Mouse (Mus musculus): Measurements from ENCODE around the gene Krt71. TPM values are rescaled to one million over a fixed set of nuclear protein-coding genes. Genes with fewer than 3 reads are reported as not detected.
A peak's percentile ranks its signal among the peaks of the same experiment; 100 is the strongest.

The Krt71 gene
- polyA plus RNA-seq (2015; fragmentation: Nextera tagmentation; extraction: Ambion mirVana) = not detected in 2 replicates

DNA sequence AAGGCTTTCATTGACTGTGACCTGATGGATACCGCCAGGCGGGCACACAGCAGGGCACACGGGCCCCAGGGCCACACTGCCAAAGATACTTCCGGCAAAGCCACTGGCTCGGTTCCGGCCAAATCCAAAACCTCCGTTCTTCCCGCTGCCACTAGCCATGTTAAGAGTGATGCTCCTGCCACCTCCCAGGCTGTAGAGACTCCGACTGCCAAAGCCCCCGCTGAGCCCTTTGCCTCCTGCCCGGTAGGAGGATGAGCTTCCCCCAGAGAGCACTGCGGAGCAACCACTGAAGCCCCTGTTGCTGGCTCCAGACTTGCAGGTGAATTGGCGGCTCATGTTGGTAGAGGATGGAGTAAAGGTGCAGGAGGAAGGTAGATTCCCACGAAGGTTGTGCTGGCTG lies at the start of gene Krt71:
Krt71 (minus strand) TSS at position 399 of the 400 bp plus-strand sequence.
- H3K4me3 ChIP-seq = no peak within 1 kb of the TSS
- H3K4me1 ChIP-seq = no peaks in the 10 kb centered on the region
- peaks cover 35% of the 10 kb centered on the region for H3K27me3 ChIP-seq
- H3K9me3 ChIP-seq = no peaks in the 10 kb centered on the region
- H3K4me2 ChIP-seq (replicated peaks) = no peak within 1 kb of the TSS
- WGBS = 60% methylated on average over 14 of the region's 14 CpGs
- no peaks in the 10 kb centered on the region for H3K36me3 ChIP-seq
- H3K9ac ChIP-seq = no peak within 1 kb of the TSS
- ATAC-seq (ENCODE audit: low FRiP score, low read depth) = no peak
- H3K27ac ChIP-seq = no peak within 1 kb of the TSS

DNA sequence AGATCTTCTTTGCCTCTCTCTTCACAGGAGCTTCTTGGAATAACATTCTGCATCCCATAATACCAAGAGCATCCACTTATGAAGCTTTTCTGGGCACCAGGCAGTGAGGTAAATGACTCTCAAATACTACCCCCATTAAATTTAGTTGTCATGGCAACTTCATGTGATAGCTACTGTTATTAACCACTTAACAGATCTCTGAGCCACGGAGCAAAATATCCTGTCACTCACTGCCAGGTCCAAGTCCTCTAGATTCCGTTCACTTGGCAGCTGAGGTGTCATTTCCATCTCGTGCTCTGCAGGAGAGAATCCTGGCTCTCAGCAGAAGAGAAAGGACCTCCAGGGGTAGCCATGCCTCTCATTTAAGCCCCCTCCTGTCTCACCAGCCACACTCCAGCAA lies 48.0 kb upstream of the Krt71 start:
- no peak overlapping the region for H3K27ac ChIP-seq
- no peak overlapping the region for H3K4me2 ChIP-seq (replicated peaks)
- H3K36me3 ChIP-seq = no peaks in the 10 kb centered on the region
- no peak overlapping the region for H3K9ac ChIP-seq
- no peak overlapping the region for H3K4me3 ChIP-seq
- H3K27me3 ChIP-seq = peaks cover 28% of the 10 kb centered on the region
- H3K4me1 ChIP-seq = 0 out of 2 replicates have a peak, but pooled peaks cover 4% of the 10 kb centered on the region
- no peak for ATAC-seq (ENCODE audit: low FRiP score, low read depth)
- whole genome bisulfite sequencing = 11% methylated on average over 3 of the region's 3 CpGs
- no peaks in the 10 kb centered on the region for H3K9me3 ChIP-seq

DNA sequence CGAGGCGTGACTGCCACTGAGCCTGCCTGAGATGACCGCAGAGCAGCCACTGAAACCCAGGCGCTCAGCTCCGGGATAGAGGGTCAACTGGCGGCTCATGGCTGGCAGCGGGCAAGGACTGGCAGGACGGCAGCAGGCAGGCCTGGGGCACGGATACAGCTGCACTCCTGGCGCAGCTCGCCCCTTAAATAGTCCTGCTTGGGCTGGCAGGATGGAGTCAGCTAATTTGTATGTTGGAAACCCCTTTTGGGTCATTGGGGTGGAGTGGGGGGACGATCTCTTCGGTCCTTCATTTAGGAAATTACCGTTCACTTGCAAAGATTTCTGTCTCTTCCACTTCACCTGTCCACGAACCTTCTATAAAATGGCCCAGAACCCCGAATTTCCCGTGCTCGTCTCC lies 43.5 kb upstream of the Krt71 start, which contains the start of gene Krt72:
Krt72 (minus strand) TSS at position 101 of the 400 bp plus-strand sequence.
- WGBS = 90% methylated on average over 18 of the region's 18 CpGs
- Histone ChIP-seq H3K9me3 (no peaks in the 10 kb centered on the region), H3K9ac (no peak within 1 kb of the TSS), H3K27me3 (peaks cover 18% of the 10 kb centered on the region; the same call in 1 of the 2 replicates), H3K4me3 (no peak within 1 kb of the TSS), H3K36me3 (no peaks in the 10 kb centered on the region), H3K4me1 (0 out of 2 replicates have a peak, but pooled peaks cover 4% of the 10 kb centered on the region), H3K4me2 (replicated peaks) (no peak within 1 kb of the TSS), H3K27ac (no peak within 1 kb of the TSS)
- no peak for ATAC-seq (ENCODE audit: low FRiP score, low read depth)

DNA sequence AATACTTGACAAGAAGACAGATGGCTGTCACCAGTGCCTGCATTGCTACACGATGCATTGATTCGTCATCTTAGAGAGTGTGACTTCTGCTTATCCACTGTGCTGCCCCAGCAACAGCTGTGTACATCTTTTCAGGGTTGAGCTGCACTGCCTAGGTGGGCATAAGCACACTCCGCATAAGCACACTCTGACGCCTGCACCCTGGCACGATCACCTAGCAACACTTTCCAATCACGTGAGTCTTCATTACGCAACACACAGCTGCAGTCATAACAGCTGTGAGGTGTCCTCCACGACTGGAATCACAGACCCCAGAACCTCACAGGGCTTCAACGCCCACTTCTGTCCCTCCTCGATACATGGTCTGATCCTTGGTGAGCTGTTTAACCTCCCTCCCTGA lies 30.5 kb upstream of the Krt71 start:
- H3K27ac ChIP-seq = no peak overlapping the region
- H3K36me3 ChIP-seq = no peaks in the 10 kb centered on the region
- H3K4me1 ChIP-seq = no peaks in the 10 kb centered on the region
- 84% methylated on average over 10 of the region's 10 CpGs for WGBS
- no peak for ATAC-seq (ENCODE audit: low FRiP score, low read depth)
- no peak overlapping the region for H3K4me2 ChIP-seq (replicated peaks)
- H3K9ac ChIP-seq = no peak overlapping the region
- H3K4me3 ChIP-seq = no peak overlapping the region
- 0 out of 2 replicates have a peak, but pooled peaks cover 10% of the 10 kb centered on the region for H3K27me3 ChIP-seq
- H3K9me3 ChIP-seq = no peaks in the 10 kb centered on the region

DNA sequence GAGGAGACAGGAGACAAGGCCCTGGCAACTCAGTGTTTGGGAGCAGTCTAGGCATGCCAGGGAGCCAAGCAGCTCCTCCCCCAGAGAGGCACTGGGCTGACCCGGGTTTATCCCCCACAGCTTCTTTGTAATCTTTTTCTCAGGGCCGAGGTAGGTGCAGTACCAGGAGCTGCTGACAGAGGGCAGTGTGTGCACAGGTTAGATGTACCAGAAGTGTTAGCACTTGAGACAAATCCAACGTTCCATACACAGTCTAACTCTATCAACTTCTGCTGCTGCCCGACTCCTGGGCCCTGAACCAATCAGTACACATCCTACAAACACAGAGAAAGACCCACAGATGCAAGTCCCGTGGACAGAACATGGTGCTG lies 29.8 kb upstream of the Krt71 start:
- Histone ChIP-seq H3K27ac (no peak overlapping the region), H3K4me2 (replicated peaks) (no peak overlapping the region), H3K9ac (no peak overlapping the region), H3K9me3 (no peaks in the 10 kb centered on the region), H3K4me3 (no peak overlapping the region), H3K4me1 (no peaks in the 10 kb centered on the region), H3K36me3 (no peaks in the 10 kb centered on the region), H3K27me3 (0 out of 2 replicates have a peak, but pooled peaks cover 10% of the 10 kb centered on the region)
- WGBS = 6% methylated on average over 5 of the region's 5 CpGs
- peak; percentile 74; the same call in 1 of the 2 replicates for ATAC-seq (ENCODE audit: low FRiP score, low read depth)

DNA sequence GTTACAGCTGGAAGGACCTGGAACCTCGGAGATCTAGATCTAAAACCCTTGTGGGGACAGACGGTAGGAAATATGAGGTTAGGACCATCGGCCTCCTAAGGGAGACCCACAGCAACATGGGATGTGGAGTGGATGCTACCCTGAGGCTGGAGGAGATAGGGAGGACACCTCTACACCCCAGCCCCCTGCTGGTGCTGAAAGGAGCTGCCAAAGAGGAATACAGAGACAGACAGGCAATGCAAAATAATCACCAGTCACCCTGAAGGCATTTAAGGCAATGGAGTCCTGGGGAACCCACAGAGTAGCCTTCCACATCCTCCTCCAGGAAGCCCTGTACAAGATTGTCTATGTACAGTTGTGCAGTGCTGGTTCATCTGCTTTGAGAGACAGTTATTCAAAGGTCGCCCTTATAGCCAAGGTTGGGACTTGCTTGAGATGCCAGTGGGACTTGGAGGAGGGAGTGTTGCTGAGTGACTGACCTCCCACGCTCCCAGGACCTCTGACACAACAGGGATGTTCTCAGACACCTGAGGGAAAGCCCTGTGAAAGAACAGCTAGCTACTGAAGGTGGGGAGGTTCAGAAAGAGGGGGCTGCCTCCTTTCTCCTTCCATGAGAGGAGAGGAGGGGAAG lies 29.3 kb upstream of the Krt71 start:
- H3K36me3 ChIP-seq = no peaks in the 10 kb centered on the region
- H3K9ac ChIP-seq = no peak overlapping the region
- ATAC-seq (ENCODE audit: low FRiP score, low read depth) = no peak
- no peaks in the 10 kb centered on the region for H3K4me1 ChIP-seq
- H3K9me3 ChIP-seq = no peaks in the 10 kb centered on the region
- WGBS = 63% methylated on average over 5 of the region's 5 CpGs
- no peak overlapping the region for H3K27ac ChIP-seq
- H3K4me3 ChIP-seq = no peak overlapping the region
- H3K4me2 ChIP-seq (replicated peaks) = no peak overlapping the region
- 0 out of 2 replicates have a peak, but pooled peaks cover 10% of the 10 kb centered on the region for H3K27me3 ChIP-seq

DNA sequence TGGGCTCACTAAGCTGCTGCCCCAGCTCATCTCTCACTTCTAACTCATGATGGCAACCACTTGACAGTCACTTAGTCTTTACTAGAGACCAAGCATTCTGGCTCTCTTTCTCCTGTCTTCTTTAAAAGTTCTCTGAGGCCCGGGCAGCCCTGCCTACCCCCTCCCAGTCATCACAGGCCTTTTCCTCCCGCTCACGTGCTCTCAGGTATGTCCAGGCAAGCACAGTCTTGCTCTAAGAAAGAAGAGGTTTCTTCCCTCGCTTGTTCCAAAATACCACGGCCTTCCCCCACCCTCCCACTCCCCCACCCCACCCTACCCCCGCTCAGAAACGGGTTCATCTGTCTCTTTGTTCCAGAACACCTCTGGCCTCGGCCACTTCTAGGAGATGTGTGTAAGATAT lies 27.3 kb upstream of the Krt71 start:
- Histone ChIP-seq H3K27ac (no peak overlapping the region), H3K9me3 (no peaks in the 10 kb centered on the region), H3K36me3 (no peaks in the 10 kb centered on the region), H3K4me1 (no peaks in the 10 kb centered on the region), H3K9ac (no peak overlapping the region), H3K27me3 (0 out of 2 replicates have a peak, but pooled peaks cover 10% of the 10 kb centered on the region), H3K4me3 (no peak overlapping the region), H3K4me2 (replicated peaks) (no peak overlapping the region)
- no peak for ATAC-seq (ENCODE audit: low FRiP score, low read depth)
- WGBS = 56% methylated on average over 8 of the region's 8 CpGs

DNA sequence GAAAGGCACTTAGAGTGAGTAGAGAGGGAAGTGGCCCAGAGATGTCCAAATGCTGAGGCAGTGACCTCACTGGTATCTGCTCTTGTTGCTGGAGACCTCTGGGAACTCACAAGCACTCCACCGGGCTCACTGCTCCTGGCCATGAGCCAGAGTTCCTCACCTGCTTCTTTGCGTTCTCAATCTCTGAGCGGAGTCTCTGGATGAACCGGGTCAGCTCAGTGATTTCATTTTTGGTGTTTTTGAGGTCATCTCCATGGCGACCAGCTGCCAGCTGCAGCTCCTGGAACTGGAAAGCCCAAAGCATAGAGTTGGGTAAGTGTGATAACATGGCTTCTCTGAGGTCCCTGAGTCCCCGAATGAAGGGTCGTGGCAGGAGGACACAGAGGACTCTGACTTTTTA lies 5.1 kb downstream of the Krt71 start:
- no peak for ATAC-seq (ENCODE audit: low FRiP score, low read depth)
- H3K27ac ChIP-seq = no peak overlapping the region
- H3K9me3 ChIP-seq = no peaks in the 10 kb centered on the region
- no peaks in the 10 kb centered on the region for H3K4me1 ChIP-seq
- H3K4me2 ChIP-seq (replicated peaks) = no peak overlapping the region
- 81% methylated on average over 7 of the region's 7 CpGs for whole genome bisulfite sequencing
- H3K27me3 ChIP-seq = peaks cover 16% of the 10 kb centered on the region
- no peak overlapping the region for H3K4me3 ChIP-seq
- H3K9ac ChIP-seq = no peak overlapping the region
- H3K36me3 ChIP-seq = no peaks in the 10 kb centered on the region

DNA sequence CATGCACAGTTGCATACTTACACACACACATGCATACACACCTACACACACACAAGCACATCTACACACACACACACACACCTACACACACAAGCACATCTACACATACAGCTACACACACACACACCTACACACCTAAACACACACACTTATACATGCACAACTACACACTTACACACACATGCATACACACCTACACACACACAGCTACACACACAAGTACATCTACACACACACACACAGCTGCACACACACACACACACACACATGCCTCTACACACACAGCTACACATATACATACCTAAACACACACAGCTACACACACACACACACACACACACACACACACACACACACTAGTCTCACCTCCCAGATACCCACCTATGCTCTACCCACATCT lies 12.3 kb downstream of the Krt71 start:
- no peaks in the 10 kb centered on the region for H3K27me3 ChIP-seq
- H3K4me2 ChIP-seq (replicated peaks) = no peak overlapping the region
- H3K9me3 ChIP-seq = no peaks in the 10 kb centered on the region
- no peak overlapping the region for H3K4me3 ChIP-seq
- H3K4me1 ChIP-seq = no peaks in the 10 kb centered on the region
- H3K27ac ChIP-seq = no peak overlapping the region
- no peaks in the 10 kb centered on the region for H3K36me3 ChIP-seq
- no peak for ATAC-seq (ENCODE audit: low FRiP score, low read depth)
- H3K9ac ChIP-seq = no peak overlapping the region

DNA sequence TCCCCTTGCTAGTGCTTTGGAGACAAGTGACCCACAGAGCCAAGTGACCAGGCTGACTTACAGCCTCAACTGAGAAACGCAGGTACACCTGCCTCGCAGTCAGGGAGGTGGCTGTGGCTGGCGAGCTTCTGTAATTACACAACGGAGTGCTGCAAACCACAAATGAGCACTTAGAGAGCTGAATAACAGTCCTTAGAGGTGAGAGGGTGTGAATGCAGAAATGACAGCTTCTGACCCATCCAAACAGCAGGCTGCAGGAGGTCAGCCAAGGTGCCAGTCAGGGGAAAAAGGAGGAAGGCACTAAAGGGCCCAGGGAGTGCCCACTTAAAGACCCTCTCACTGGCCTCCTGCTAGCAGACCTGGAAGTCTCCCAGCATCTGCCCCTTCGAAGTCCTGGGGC lies 18.2 kb downstream of the Krt71 start:
- H3K36me3 ChIP-seq = no peaks in the 10 kb centered on the region
- H3K27me3 ChIP-seq = peaks cover 13% of the 10 kb centered on the region; the same call in 1 of the 2 replicates
- no peaks in the 10 kb centered on the region for H3K9me3 ChIP-seq
- no peak overlapping the region for H3K4me3 ChIP-seq
- no peak overlapping the region for H3K27ac ChIP-seq
- no peak overlapping the region for H3K4me2 ChIP-seq (replicated peaks)
- no peaks in the 10 kb centered on the region for H3K4me1 ChIP-seq
- ATAC-seq (ENCODE audit: low FRiP score, low read depth) = no peak
- H3K9ac ChIP-seq = no peak overlapping the region
- 39% methylated on average over 5 of the region's 5 CpGs for WGBS

DNA sequence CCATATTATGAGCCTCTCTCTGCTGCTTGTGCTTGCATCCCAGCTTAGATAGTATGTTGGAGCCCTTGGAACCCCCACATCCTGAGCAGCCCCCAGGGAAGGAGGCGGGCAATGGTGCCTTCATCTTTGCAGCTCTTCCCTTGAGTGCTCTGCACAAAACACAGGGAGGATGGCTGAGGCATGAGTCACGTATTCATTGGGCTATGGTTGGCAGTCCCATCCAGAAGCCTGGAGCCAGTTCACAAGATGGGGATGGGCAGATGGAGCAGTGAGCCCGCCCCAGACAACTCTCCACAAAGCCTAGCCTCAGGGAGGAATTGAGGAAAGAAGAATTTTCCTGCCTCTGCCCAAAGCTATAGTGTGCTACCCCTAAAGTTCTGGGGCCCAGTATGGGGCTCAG lies 27.1 kb downstream of the Krt71 start:
- Histone ChIP-seq H3K9me3 (no peaks in the 10 kb centered on the region), H3K27me3 (no peaks in the 10 kb centered on the region), H3K27ac (no peak overlapping the region), H3K4me2 (replicated peaks) (no peak overlapping the region), H3K4me1 (no peaks in the 10 kb centered on the region), H3K9ac (no peak overlapping the region), H3K4me3 (no peak overlapping the region), H3K36me3 (no peaks in the 10 kb centered on the region)
- ATAC-seq (ENCODE audit: low FRiP score, low read depth) = no peak
- 66% methylated on average over 3 of the region's 3 CpGs for WGBS

DNA sequence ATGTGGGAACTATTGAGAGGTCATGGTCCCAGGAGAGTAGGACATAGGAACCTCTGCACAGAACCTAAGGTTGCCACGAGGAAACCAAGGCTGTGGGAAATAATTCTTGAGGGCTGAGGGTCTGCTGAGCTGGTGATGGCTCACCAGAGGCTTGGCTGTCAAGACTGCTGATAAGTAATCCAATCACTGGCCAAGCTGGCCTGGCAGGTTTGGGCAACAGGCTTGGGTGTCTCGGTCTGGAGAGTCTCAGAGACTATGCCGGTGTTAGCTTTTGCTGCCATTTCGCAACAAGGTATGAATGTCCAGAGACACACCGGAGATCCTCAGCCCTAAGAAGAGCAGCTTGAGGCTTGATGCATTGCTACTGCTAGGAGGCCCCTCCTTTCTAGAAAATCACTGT lies 28.6 kb downstream of the Krt71 start:
- Histone ChIP-seq H3K9me3 (no peaks in the 10 kb centered on the region), H3K27me3 (no peaks in the 10 kb centered on the region), H3K4me3 (no peak overlapping the region), H3K4me2 (replicated peaks) (no peak overlapping the region), H3K9ac (no peak overlapping the region), H3K27ac (no peak overlapping the region), H3K36me3 (no peaks in the 10 kb centered on the region), H3K4me1 (no peaks in the 10 kb centered on the region)
- 73% methylated on average over 5 of the region's 5 CpGs for WGBS
- ATAC-seq (ENCODE audit: low FRiP score, low read depth) = no peak

DNA sequence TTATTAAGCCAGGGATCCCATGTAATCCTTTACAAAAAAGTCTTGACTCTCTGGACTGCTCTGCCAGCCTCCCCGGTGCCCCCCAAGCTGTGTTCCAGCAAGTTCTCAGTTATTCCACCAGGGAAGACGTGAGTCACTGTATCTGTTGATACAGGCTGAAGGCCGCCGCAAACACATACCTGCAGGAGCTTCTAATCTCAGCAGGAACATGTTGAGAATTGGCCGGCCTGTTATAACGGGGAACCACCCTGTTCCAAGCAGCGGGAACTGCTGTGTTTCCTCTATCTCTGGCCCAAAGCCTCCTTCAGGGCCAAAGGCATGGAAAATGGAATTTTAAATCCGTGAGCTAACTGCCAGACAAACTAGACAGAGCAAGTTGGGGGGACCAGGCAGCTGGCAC lies 29.2 kb downstream of the Krt71 start:
- Histone ChIP-seq H3K4me3 (no peak overlapping the region), H3K9me3 (no peaks in the 10 kb centered on the region), H3K27ac (no peak overlapping the region), H3K27me3 (no peaks in the 10 kb centered on the region), H3K36me3 (no peaks in the 10 kb centered on the region), H3K4me2 (replicated peaks) (no peak overlapping the region; the same call in 1 of the 2 replicates), H3K9ac (no peak overlapping the region), H3K4me1 (no peaks in the 10 kb centered on the region)
- WGBS = 72% methylated on average over 8 of the region's 8 CpGs
- ATAC-seq (ENCODE audit: low FRiP score, low read depth) = no peak
